Mouse (Mus musculus) forebrain, embryonic 10.5 days (tissue): ENCODE results near the gene Crkl. TPM values are rescaled to one million over a fixed set of nuclear protein-coding genes. Genes with fewer than 3 reads are reported as not detected.
A peak's percentile ranks its signal among the peaks of the same experiment; 100 is the strongest.
"Not testable (repeated sequence)": the region's sequence is repeated elsewhere in the genome, so short reads cannot be mapped to it uniquely, and the experiment has no call there.

Experiments
- DNase-seq: peaks from one replicate; pipeline ENCODE4 v3.0.0-alpha.2; 2017; ENCODE audit warnings: low spot score; ENCODE audit errors: extremely low spot score
- H3K27ac ChIP-seq: fragments of 300-500 bp; sonication (generic); 2 replicates; pipeline ENCODE4 v1.5.1; 2016; ENCODE audit warnings: mild to moderate bottlenecking
- H3K27me3 ChIP-seq: fragments of 300-500 bp; sonication (generic); 2 replicates; pipeline ENCODE4 v1.6.1; 2016; ENCODE audit warnings: mild to moderate bottlenecking; ENCODE audit not compliant: poor library complexity, severe bottlenecking
- H3K36me3 ChIP-seq: fragments of 300-500 bp; sonication (generic); replicated peaks from 2 replicates; pipeline ENCODE4 v1.6.1; 2016; ENCODE audit warnings: mild to moderate bottlenecking, moderate library complexity
- H3K4me1 ChIP-seq: fragments of 300-500 bp; sonication (generic); 2 replicates; pipeline ENCODE4 v1.6.1; 2016
- H3K4me3 ChIP-seq: fragments of 300-500 bp; sonication (generic); 2 replicates; pipeline ENCODE4 v1.5.1; 2016; ENCODE audit warnings: mild to moderate bottlenecking, moderate library complexity
- H3K9me3 ChIP-seq: fragments of 300-500 bp; sonication (generic); 2 replicates; pipeline ENCODE4 v1.6.1; 2016; ENCODE audit warnings: mild to moderate bottlenecking, moderate library complexity
- WGBS: fragments of 180-500 bp; shearing (Covaris S2); methylation state at CpG from one replicate; pipeline ENCODE4 v1.1.7; 2016; 5-methylcytosine and 5-hydroxymethylcytosine counted together
- polyA plus RNA-seq: library from polyadenylated mRNA; unstranded; fragments of >200 nt; fragmentation: Nextera tagmentation; extraction: Ambion mirVana; gene quantifications from 2 replicates; pipeline ENCODE4 v1.2.1, GENCODE M21; 2016

Gene Crkl
- polyA plus RNA-seq, 1 experiment from 2014 or later = 72.9 TPM

DNA sequence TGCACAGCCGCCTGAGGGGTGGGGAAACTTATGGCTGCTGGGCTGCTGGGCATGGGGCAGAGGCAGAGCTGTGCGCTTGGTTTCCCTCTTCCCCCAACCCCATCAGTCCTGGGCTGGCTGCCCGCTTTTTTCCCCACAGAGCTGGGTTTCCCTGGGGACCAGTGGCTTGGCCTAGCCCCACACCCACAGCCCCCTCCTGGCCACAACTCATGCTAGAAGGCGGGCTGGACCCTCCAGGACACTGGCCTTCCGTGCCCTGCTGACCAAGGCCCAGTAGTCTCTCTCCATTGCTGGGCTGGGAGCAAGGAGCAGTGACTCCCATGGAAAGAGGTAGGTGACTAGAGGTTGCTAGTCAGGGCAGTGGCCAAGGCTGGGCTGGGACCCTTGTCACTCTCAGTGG is 39.4 kb downstream of the Crkl start:
- DNase-seq = no peak
- 85% methylated on average over 5 of the region's 5 CpGs for WGBS
- Histone ChIP-seq H3K36me3 (peaks cover 20% of the 10 kb centered on the region), H3K27ac (no peak overlapping the region), H3K9me3 (no peaks in the 10 kb centered on the region), H3K27me3 (peaks cover 30% of the 10 kb centered on the region), H3K4me1 (peaks cover 16% of the 10 kb centered on the region), H3K4me3 (no peak overlapping the region)

DNA sequence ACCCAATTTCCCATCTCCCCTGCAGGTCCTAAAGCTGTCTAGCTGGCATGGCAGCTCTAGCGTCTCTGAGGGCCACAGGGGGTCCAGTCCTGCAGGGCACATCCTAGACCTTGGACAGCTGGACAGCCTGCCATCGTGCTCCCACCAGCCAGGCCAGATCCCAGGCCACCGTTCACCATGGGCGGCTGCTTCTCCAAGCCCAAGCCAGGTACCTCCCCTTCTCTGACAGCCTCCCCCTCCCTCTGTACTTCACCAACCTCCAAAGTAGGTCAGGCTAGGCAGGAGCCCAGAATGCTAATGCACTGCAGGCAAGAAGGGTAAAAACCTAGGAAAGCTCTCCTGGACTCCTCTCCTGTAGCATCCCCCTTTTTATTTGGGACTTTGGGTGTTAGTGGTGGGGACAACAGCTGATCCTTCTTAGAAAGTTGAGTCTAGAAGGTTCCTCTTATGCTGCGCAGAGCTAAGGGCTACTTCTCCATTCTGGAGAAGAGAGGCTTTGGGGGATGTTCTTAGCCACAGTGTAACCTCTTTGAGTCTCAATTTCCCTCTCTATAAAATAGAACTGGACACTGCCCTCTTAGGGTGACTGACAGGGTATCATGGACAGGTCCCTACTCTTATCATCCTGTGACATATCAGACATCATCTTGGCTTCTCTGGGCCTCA is 40.2 kb downstream of the Crkl start:
- 73% methylated on average over 5 of the region's 5 CpGs for WGBS
- peaks cover 25% of the 10 kb centered on the region for H3K4me1 ChIP-seq
- H3K9me3 ChIP-seq = no peaks in the 10 kb centered on the region
- peaks cover 30% of the 10 kb centered on the region for H3K27me3 ChIP-seq
- no peak overlapping the region for H3K27ac ChIP-seq
- peaks cover 11% of the 10 kb centered on the region for H3K36me3 ChIP-seq
- no peak overlapping the region for H3K4me3 ChIP-seq
- no peak for DNase-seq

- no peak for DNase-seq
- Histone ChIP-seq H3K4me1 (peaks cover 25% of the 10 kb centered on the region), H3K36me3 (no peaks in the 10 kb centered on the region), H3K4me3 (no peak overlapping the region), H3K27me3 (peaks cover 5% of the 10 kb centered on the region), H3K27ac (peak overlapping the region; percentile 12), H3K9me3 (no peaks in the 10 kb centered on the region)
- 83% methylated on average over 2 of the region's 2 CpGs for WGBS
Observed at GRCm38 (mm10) chr16:17496499-17497305, 44.9 kb downstream of the Crkl start.

GRCm38 (mm10) chr16:17499249-17499883 is 47.6 kb downstream of the Crkl start:
- H3K4me1 ChIP-seq = peaks cover 25% of the 10 kb centered on the region
- DNase-seq = peak; percentile 72
- H3K36me3 ChIP-seq = no peaks in the 10 kb centered on the region
- H3K9me3 ChIP-seq = no peaks in the 10 kb centered on the region
- H3K27ac ChIP-seq = peak overlapping the region; percentile 66
- H3K27me3 ChIP-seq = no peaks in the 10 kb centered on the region
- H3K4me3 ChIP-seq = peak overlapping the region; percentile 27
- WGBS = 21% methylated on average over 10 of the region's 10 CpGs

DNA sequence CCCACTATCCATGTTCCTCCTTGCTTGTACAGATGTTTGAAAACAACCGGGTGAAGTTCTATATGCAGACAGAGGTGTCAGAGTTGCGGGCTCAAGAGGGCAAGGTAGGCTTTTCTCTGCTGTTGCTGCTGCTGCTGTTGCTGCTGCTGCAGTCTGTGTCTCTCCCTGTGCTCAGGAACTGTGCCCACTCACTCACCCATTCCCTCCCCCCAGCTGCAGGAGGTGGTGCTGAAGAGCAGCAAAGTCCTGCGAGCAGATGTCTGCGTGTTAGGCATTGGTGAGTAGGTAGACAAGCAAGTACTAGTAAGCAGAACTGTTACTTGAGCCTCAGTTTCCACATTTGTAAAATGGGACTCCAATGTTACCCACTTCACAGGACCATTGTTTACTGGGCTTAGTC is 50.9 kb downstream of the Crkl start:
- DNase-seq = no peak
- Histone ChIP-seq H3K9me3 (no peaks in the 10 kb centered on the region), H3K4me1 (peaks cover 17% of the 10 kb centered on the region), H3K36me3 (no peaks in the 10 kb centered on the region), H3K4me3 (no peak overlapping the region), H3K27ac (no peak overlapping the region), H3K27me3 (no peaks in the 10 kb centered on the region)
- WGBS = 82% methylated on average over 4 of the region's 4 CpGs

DNA sequence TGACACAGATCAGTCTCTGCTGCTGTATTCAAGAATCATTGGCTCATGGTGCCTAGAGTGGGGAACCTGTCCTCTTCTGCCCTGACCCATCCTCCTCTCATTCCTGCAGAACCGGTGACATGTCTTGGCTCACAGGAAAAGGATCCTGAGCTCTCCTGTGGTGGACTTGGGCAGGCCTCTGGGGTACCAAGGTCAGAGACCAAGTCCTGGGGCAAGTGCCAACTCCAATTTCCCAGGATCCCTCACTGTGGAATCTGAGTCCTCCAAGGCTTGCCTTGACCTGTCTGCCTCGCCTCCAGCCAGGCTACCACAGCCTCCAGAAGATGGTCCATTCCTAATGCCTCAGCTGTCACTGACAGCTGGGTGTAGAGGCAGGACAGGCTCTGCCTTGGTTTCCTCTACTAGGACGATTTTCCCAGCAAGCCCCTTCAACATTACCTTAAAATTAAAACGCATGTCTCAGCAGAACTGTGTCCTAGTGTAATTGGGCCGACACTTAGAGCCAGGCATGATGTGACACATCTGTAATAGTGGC is 55.3 kb downstream of the Crkl start:
- DNase-seq = no peak
- peaks cover 15% of the 10 kb centered on the region for H3K4me1 ChIP-seq
- no peak overlapping the region for H3K4me3 ChIP-seq
- no peaks in the 10 kb centered on the region for H3K27me3 ChIP-seq
- H3K27ac ChIP-seq = no peak overlapping the region
- H3K9me3 ChIP-seq = no peaks in the 10 kb centered on the region
- WGBS = 84% methylated on average over 5 of the region's 5 CpGs
- peaks cover 12% of the 10 kb centered on the region for H3K36me3 ChIP-seq

GRCm38 (mm10) chr16:17508031-17508430 is 56.2 kb downstream of the Crkl start:
- peak overlapping the region; percentile 92 for H3K27ac ChIP-seq
- H3K9me3 ChIP-seq, DNase-seq, H3K27me3 ChIP-seq: not testable (repeated sequence)
- H3K4me1 ChIP-seq = peaks cover 15% of the 10 kb centered on the region
- WGBS = 32% methylated on average over 3 of the region's 3 CpGs
- peaks cover 21% of the 10 kb centered on the region for H3K36me3 ChIP-seq
- H3K4me3 ChIP-seq = peak overlapping the region; percentile 68

DNA sequence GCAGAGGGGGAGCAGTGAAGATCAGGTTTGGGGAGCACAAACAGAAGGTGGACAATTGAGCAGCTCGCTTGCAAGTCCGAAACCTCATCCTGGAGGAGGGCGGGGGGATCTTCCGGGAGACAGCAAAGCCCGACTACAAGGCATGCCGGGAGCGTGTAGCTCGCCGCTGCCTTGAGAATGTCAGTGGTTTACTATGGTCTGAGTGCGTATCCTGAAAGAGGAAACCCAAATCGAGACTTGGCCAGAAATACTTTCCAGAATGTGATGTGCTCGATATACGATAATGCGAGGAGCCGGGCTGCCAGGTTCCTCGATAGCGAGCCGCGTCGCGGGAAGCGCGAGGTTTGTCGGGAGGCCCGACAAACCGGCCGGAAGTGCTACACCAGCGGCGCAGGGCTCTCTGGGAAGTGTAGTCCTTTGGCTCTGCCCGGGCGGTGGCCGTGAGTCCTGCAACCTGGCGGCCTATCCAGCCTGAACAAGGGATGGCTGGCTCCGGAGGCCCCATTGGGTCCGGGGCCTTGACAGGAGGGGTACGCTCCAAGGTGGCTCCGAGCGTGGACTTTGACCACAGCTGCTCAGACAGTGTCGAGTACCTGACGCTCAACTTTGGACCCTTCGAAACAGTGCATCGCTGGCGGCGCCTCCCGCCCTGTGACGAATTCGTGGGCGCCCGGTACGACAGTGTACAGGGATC is 56.9 kb downstream of the Crkl start, which contains the start of gene Lztr1:
Lztr1 (plus strand) TSS at position 143 of the 694 bp plus-strand sequence.
- peak within 1 kb of the TSS; percentile 68 for H3K4me3 ChIP-seq
- H3K27me3 ChIP-seq = no peaks in the 10 kb centered on the region
- under 1% methylated on average over 50 of the region's 50 CpGs for WGBS
- H3K9me3 ChIP-seq = no peaks in the 10 kb centered on the region
- peaks cover 15% of the 10 kb centered on the region for H3K4me1 ChIP-seq
- peak within 1 kb of the TSS; percentile 92 for H3K27ac ChIP-seq
- peak; percentile 90 for DNase-seq
- peaks cover 28% of the 10 kb centered on the region for H3K36me3 ChIP-seq

DNA sequence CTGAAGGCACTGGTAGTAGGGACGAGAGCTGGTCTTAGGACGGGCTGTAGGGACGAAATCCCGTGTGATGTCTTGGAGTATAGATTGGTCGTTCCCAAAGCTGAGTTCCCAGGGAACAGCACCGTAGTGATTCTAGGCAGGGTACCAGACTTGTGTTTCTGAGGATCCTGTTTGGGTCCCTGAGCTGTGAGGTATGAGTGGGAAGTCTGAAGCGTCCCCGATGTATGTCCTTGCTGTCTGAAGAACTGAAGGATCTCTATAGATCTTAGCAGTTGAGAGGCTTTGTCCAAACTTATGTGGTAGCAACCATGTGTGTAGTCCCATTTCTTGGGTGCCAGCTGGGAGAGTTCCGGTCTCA is 57.4 kb downstream of the Crkl start:
- H3K36me3 ChIP-seq = peaks cover 33% of the 10 kb centered on the region
- no peaks in the 10 kb centered on the region for H3K9me3 ChIP-seq
- peak overlapping the region; percentile 68 for H3K4me3 ChIP-seq
- no peak for DNase-seq
- peaks cover 15% of the 10 kb centered on the region for H3K4me1 ChIP-seq
- H3K27ac ChIP-seq = peak overlapping the region; percentile 92
- no peaks in the 10 kb centered on the region for H3K27me3 ChIP-seq
- 15% methylated on average over 9 of the region's 9 CpGs for WGBS

DNA sequence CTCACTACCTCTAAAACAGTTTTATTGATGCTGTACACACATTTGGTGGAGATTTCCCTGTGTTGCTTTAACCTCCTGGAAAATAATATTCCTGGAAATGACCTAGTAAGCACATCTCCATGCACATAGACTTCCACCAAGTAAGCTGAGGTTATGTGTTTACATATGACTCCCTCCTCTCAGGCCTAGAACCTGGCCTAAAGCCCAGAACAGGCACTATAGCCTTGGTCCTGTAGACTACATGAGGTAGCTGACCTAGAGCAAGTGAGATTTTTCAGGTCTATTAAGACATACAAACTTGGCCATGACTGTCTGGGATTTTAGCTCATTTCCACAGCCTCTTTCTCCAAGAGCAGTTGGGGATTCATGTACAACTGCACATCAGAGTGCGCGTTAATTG is 58.4 kb downstream of the Crkl start:
- 97% methylated on average over 2 of the region's 2 CpGs for WGBS
- Histone ChIP-seq H3K4me3 (peak overlapping the region; percentile 68; the same call in 1 of the 2 replicates), H3K36me3 (peaks cover 42% of the 10 kb centered on the region), H3K27me3 (no peaks in the 10 kb centered on the region), H3K27ac (no peak overlapping the region), H3K4me1 (peaks cover 15% of the 10 kb centered on the region), H3K9me3 (no peaks in the 10 kb centered on the region)
- DNase-seq = no peak

DNA sequence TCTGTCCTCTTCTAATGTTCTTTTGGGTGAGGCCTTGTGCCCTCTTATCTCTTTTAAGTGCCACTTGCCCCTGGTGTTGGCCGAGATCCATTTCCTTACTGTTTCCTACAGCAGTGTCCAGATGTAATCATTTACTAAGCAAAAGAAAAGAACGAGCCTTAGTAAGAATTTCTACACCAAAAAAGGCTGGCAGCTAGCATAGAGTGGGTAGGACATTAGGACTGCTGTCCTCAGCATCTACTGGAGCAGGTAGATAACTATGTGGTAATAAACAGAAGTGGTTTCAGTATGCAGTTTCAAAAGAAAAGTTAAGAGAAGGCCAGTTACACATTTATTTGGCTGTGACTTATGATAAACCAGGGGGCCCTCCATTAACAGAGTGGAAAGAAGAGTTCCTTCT is 58.9 kb downstream of the Crkl start:
- Histone ChIP-seq H3K27ac (no peak overlapping the region), H3K36me3 (peaks cover 48% of the 10 kb centered on the region), H3K4me3 (no peak overlapping the region), H3K4me1 (peaks cover 15% of the 10 kb centered on the region), H3K27me3 (no peaks in the 10 kb centered on the region), H3K9me3 (no peaks in the 10 kb centered on the region)
- WGBS = 92% methylated on average over 2 of the region's 2 CpGs
- DNase-seq = no peak

- Histone ChIP-seq H3K27me3 (no peaks in the 10 kb centered on the region), H3K36me3 (peaks cover 55% of the 10 kb centered on the region), H3K4me1 (peaks cover 15% of the 10 kb centered on the region), H3K27ac (no peak overlapping the region), H3K4me3 (no peak overlapping the region), H3K9me3 (no peaks in the 10 kb centered on the region)
- DNase-seq = no peak
- WGBS = 90% methylated on average over 4 of the region's 4 CpGs
Observed at GRCm38 (mm10) chr16:17511431-17511830, 59.6 kb downstream of the Crkl start.
